Mouse (Mus musculus) bone marrow, adult 2 months (tissue): ENCODE measurements around the gene Pced1b.

Source experiments
- CTCF ChIP-seq: fragments of 200-500 bp; IDR thresholded peaks from 2 replicates; pipeline ENCODE4 v1.5.1; 2011; ENCODE audit warnings: low read length, control low read depth; ENCODE audit not compliant: control insufficient read depth, insufficient read depth
- POLR2A ChIP-seq: fragments of 200-500 bp; IDR thresholded peaks from 2 replicates; pipeline ENCODE4 v1.6.1; 2011; ENCODE audit warnings: low read depth, mild to moderate bottlenecking, control low read depth, low read length, borderline replicate concordance; ENCODE audit not compliant: control insufficient read depth

DNA sequence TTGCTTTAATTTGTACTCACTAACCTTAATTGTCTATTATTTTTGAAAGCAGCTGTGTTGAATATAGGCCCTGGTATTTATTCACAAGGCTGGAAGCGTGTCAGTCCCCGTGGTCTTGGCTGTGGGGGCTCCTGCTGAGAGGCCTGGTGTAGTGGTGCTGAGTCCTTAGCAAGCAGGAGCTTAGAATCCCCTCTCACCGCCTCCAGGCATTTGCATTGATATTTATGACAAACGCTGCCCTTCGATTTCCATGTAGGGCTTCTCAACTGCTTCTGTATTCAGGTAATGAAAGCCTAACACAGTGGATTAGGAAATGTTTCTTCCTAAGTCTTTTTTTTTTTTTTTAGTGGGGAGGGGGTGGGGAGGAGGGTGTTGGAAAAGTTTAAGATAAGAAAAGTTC lies 75.9 kb downstream of the Pced1b start:
- TF ChIP-seq POLR2A, result no peak
- TF ChIP-seq CTCF, result no peak
